Mouse (Mus musculus): Measurements from ENCODE around the gene 9930104L06Rik.

The 9930104L06Rik gene

GRCm38 (mm10) chr4:124959062-124959461 is 22.2 kb downstream of the 9930104L06Rik start:
- DNase-seq (ENCODE audit: low spot score in 2 of 2) = no peak

- DNase-seq (ENCODE audit: low spot score in 2 of 2) = no peak
Measured at GRCm38 (mm10) chr4:124960940-124961339, 24.1 kb downstream of the 9930104L06Rik start.

- no peak for DNase-seq (ENCODE audit: low spot score in 2 of 2)
Measured at GRCm38 (mm10) chr4:124962576-124962975, 25.7 kb downstream of the 9930104L06Rik start.

GRCm38 (mm10) chr4:124964912-124965599 is 28.2 kb downstream of the 9930104L06Rik start:
- DNase-seq (ENCODE audit: low spot score in 2 of 2) = no peak

- no peak for DNase-seq (ENCODE audit: low spot score in 2 of 2)
Measured at GRCm38 (mm10) chr4:124968711-124969110, 31.9 kb downstream of the 9930104L06Rik start.

DNA sequence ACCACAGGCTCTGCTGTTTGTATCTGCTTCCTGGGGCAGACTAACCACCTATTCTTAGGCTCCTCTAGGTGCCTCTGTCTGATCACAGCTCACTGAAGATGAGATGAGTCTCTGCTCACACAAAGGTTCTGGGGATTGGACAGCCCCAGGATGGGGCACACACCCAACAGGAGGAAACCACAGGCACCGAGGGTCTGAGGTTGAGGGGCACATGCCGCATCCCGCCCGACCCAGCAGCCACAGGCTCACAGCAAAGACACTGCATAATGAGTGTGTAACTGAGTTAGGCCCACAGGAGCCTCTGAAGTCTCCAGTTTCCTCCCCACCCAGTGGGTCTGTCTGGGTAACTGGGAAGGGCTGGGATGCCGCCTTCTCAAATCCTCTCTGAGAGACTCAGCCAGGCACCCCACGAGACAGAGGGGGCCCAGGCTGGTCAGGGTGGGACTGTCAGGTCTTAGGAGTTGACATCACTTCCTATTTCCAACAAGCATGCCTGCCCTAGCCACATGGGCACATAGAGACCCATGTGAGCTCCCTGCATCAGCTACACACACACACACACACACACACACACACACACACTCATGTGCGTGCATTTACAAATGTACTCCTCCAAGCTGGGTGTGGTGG is 32.5 kb downstream of the 9930104L06Rik start:
- no peak for DNase-seq (ENCODE audit: low spot score in 2 of 2)

DNA sequence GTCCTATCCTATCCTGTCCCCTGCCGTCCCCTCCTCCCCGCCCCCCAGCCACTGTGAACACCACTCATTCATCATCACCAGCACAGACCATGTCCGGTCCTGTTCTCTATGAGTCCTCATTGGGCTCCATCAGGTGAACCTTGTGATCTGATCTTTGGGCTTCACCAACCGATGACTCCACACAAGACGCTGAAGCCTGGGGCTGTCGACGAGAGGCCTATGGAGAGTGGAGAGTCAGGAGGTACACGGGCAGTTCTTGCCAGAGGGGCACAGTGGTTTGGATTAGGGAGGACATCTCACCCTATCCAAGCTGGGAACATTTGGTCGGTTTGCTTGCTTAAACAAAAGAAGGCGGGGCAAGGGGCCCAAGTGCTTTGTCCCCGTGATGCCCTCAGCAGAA is 33.3 kb downstream of the 9930104L06Rik start:
- DNase-seq (ENCODE audit: low spot score in 2 of 2) = no peak

- DNase-seq (ENCODE audit: low spot score in 2 of 2) = no peak
Measured at GRCm38 (mm10) chr4:124970677-124971076, 33.8 kb downstream of the 9930104L06Rik start.

- no peak for DNase-seq (ENCODE audit: low spot score in 2 of 2)
Measured at GRCm38 (mm10) chr4:124971094-124971493, 34.2 kb downstream of the 9930104L06Rik start.

DNA sequence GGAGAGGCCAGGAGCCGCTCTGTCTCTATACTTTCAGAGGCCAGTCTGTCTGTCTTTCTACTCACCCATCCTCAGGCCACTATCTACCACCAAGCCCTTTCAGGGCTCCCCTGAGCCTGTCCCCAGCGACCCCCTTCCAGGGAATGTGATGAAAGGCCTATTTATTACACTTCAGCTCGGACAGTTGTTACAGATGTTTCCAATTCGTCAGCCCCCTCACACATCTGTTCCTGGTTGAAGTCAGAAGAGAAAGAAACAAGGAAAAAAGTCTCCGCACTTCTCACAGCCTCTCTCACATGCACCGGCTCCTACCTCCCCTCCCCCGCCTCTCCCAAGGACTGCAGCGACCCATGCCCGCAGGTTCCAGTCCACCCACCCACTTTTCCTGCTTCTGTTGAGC is 35.5 kb downstream of the 9930104L06Rik start:
- DNase-seq (ENCODE audit: low spot score in 2 of 2) = no peak

GRCm38 (mm10) chr4:124973296-124973695 is 36.4 kb downstream of the 9930104L06Rik start:
- no peak for DNase-seq (ENCODE audit: low spot score in 2 of 2)

GRCm38 (mm10) chr4:124978201-124978600 is 41.4 kb downstream of the 9930104L06Rik start:
- DNase-seq (ENCODE audit: low spot score in 2 of 2) = no peak

- no peak for DNase-seq (ENCODE audit: low spot score in 2 of 2)
Measured at GRCm38 (mm10) chr4:124983893-124984526, 47.2 kb downstream of the 9930104L06Rik start.

DNA sequence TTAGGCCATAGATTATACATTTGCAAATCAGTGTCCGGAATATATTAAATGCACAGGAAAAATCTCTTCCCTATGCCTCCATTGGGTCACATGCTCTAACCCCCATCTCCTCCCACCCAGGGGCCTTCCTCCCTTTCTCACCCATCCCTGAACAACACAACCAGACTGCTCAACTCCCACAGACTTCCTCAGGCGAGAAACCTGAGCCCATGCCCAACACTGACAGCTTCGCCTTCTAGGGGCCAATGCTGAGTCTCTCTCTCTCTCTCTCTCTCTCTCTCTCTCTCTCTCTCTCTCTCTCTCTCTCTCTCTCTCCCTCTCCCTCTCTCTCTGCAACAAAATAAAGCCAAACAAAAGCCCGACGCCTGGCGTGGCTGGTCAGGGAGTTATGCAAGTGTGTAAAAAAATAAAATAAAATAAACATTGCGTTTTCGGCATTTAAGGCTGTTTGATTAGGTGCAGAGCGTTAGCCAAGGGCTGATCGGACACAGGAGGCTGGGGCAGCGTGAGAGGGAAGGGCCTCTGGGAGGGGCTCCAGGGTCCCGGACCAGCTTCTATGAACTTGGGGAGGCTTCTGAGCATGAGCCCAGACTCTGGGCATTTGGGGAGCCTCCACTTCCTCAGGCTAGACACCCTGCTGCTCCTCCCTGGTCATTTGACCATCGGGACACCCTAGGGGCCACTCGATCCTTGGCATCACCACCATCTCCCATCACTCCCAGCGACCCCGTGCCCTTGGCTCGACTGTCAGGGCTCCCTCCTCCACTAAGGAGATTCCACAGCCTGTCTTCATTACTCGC is 48.2 kb downstream of the 9930104L06Rik start:
- DNase-seq (ENCODE audit: low spot score in 2 of 2) = no peak

DNA sequence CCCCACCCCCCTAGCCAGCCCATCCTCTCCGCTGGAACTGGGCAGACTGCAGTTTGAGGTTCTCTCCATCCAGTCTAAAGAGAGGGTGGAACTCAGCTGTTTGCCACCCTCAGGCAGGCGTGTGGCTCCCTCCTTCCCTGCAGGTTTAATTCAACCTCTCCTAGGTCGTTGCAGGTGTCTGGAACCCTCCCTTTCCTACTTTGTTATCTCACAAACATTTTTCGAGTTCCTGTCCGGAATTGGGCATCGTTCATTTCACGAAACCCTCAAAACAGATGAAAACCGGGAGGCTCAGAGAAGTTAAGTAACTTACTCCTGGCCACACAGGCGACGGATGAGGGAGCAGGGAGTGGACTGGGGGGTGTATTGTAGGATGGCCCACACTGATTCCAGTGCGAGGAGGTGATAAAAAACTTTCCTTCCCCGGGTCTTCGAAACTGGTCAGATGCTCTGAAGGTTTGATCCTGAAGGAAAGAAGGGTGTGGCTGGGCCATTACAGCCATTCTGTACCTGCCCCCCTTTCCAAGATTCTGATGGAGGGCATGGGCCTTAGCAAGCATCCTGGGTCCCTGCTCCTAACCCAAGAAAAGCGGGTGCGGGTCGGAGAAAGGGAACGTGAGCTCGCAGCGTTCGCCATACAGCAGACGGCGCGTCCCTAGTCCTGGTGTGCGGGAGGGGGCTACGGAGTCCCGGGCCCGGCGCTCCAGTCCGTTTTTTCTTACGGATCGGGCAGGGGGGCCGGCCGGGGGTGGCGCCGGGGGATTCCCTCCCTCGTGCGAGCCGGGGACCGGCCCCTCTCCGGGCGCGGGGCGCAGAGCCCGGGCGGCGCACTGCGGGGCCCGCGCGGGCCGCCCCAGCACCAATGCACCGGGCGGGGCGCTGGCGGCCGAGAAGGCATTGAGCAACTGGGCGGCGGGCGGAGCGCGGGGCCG is 49.1 kb downstream of the 9930104L06Rik start, which contains the start of gene Rspo1:
Gene Rspo1, plus strand, starts transcription at position 760 of the 932 bp plus-strand sequence.
- no peak for DNase-seq (ENCODE audit: low spot score in 2 of 2)

DNA sequence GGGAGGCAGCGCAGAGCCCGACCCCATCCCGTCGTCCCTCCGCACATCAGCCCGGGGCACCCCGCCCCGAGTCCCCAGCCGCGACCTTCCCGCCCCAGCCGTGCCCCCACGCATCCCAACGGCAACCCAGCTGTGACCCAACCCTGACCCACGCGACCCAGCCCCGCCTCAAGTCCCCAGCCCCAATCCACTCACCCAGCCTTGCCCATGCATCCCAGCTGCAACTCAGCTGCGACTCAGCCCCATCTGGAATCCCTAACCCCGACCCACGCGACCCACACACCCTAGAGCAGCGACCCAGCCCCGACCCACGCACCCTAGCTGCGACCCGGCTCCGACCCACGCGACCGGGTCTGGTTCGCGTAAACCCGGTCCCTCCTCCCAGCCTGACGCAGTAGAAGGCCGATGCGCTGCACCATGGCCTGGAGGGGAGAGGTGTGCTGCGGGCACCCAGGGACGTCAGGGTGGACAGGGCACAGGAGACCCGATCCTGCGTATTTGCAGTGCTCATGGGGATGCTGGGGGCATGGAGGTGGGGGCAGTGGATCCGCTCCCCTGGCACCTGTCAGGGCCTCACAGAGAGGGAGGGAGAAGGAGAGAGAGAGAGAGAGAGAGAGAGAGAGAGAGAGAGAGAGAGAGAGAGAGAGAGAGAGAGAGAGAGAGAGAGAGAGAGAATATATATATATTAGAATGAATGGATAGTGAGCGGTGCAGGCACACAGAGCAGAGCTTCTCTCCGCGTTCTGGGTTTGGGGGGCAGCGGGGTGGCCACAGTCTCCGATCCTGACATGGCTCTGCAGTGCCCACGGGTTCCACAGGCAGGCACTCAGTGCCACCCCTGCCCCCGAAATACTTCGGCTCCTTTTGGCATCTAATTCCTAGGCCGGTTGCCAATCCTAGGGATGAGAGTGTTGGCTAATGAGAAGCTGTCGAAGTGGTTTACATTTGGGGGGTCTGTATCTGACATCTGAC is 50.2 kb downstream of the 9930104L06Rik start:
- DNase-seq (ENCODE audit: low spot score in 2 of 2) = no peak

DNA sequence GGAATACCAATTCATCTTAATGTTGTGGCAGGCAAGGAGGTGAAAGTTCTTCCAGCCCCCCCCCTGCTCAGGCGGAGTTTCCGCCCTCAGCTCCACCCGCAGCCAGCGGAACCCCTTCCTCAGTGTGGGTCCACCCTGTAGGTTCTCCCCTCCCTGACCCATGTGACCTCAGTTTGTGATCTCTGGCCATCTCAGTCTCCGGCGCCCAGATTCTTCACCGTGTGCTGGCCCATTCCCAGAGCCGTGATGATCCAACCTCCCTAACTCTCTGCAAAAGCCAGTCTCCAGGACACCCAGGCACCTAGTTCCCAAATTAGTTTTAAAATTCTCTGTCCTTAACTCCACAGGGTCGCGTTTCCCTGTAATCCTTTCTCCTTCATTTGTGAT is 50.9 kb downstream of the 9930104L06Rik start:
- no peak for DNase-seq (ENCODE audit: low spot score in 2 of 2)

DNA sequence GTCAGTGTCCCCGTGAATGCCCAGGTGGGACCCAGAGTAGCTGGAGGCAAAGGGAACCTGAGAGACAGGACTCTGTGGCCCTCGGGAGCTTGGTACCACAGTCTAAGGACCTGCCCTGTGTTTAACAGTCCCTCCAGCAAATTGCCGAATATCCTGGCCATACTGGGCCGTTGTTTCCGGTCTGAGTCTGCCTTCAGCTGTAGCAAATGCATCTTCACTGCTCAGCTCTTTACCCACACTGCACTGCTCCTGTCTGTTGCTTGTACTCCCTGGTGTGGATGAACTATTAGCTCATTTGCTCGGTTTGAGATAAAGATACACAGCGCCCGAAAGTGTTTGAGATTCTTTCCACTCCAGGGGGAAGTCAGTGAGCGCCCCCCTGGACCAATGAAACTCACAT is 51.5 kb downstream of the 9930104L06Rik start:
- no peak for DNase-seq (ENCODE audit: low spot score in 2 of 2)

- no peak for DNase-seq (ENCODE audit: low spot score in 2 of 2)
Measured at GRCm38 (mm10) chr4:124989787-124990253, 53.0 kb downstream of the 9930104L06Rik start.

DNA sequence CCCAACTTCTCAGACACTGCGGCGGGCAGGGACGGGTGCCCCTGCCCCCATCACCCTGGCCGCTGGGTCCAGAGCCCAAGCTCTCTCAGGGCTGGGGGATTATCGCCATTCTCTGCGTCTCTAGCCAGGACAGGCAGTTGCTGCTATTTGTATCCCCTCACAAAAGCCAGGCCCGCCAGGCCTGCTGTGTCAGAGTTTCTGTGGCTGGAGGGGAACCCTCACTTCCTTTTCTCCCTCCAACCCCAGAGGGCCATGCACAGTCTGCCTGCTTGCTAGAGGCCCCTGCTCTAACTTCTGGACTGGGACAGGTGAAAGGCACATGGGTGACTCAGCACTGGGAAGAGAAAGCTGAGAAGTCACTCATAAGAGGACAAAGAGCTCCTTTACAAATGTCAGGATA is 53.5 kb downstream of the 9930104L06Rik start:
- DNase-seq (ENCODE audit: low spot score in 2 of 2) = no peak

Measured in frontal cortex, postnatal 25 days (tissue).